Mouse (Mus musculus) C2C12 (cell line): ENCODE results near the gene Stk10.

Source experiments
- CTCF ChIP-seq: IDR thresholded peaks from one replicate; pipeline ENCODE4 v1.5.1; 2011; ENCODE audit not compliant: control insufficient read depth, insufficient read depth, insufficient read length
- MAX ChIP-seq: IDR thresholded peaks from one replicate; pipeline ENCODE4 v1.6.1; 2011; ENCODE audit warnings: mild to moderate bottlenecking, control low read depth

DNA sequence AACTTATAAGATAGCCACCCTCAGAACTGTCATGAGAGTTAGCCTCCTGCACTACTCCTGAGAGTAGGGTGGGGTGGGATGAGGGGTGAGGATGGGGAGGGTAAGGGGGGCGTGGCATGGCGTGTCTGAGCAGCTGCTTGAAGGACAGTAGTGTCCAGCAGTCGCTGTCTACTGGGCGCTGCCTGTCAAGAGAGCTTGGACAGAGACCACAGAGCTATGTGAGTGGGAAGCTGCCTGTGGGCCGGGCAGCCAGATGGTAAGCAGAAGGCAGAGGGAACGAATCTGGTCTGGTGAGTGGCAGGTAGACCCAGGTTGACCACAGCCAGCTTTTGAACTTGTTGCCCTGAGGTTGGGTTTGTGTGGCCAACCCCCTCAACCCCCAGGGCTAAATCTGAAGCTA, 7.4 kb downstream of the Stk10 start:
- no peak for TF ChIP-seq CTCF
- TF ChIP-seq MAX: no peak
